Comparison of ENCODE assay signal across 8 mouse cellular contexts in the genomic region with DNA sequence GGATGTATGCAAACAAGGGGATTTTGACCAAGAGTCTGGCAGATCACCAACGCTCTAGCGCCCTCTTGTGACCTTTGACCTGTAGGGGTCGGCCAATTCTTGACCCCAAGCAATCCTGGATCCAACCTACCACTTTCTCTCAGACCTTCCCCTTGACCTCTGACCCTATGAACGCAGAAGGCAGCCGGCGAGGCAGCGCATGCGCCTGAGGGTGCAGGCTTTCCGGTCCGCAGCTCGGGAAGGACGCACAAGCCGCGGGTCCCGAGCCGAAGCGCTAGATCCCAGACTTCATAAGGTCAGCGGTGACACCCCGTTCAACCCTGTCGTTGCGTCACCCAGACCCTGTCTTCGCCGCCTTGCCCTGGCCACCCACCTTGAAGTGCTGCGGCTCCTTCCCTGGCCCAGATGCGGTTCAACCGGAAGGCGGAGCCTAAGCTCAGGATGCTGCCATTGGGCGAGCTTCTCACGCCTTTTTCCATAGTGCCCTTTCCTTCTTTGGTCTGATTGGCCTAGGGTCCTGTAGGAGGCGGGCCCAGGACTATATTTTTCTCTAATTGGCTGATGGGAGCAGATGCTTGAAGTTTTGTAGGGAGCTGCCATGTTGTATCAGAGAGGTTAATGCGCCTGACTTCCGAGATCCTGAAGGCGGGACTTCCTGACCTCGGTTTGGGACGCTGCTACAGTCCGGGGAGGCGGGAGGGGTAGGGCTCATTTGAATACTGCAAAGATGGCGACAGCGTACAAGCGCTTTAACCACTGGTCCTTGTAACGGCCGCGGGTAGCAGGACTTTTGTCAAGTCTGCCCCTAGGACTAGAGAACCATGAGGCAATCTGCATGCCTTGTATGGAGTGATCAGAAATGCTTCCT. TPM values are rescaled to one million over a fixed set of nuclear protein-coding genes. Genes with fewer than 3 reads are reported as not detected.
DNase-seq lines count a peak whose midpoint lies in the region; ATAC-seq and TF ChIP-seq lines count a peak whose summit lies in the region.

A gene (minus strand): TSS at position 438 of the 868 bp plus-strand sequence.

- peak within 1 kb of the TSS; percentile 67; the same call in 1 of the 2 replicates for H3K27ac ChIP-seq in ES-Bruce4 (ENCODE audit: insufficient read depth, low read length)
- peak within 1 kb of the TSS; percentile 48; the same call in 1 of the 2 replicates for H3K27ac ChIP-seq in forebrain, embryonic 13.5 days
- H3K27ac ChIP-seq in liver, postnatal 0 days (ENCODE audit: low read depth) = peak within 1 kb of the TSS; percentile 70
- peak within 1 kb of the TSS; percentile 82 for H3K27ac ChIP-seq in neural tube, embryonic 14.5 days (ENCODE audit: low read depth, low read length)

- intact Hi-C loops in heart, postnatal 10 days (cut with DNase I) = no loop called here

- H3K9ac ChIP-seq in ES-Bruce4 (ENCODE audit: low read depth, poor library complexity, severe bottlenecking) = peak within 1 kb of the TSS; percentile 90
- peak within 1 kb of the TSS; percentile 68 for H3K9ac ChIP-seq in forebrain, embryonic 13.5 days
- peak within 1 kb of the TSS; percentile 52 for H3K9ac ChIP-seq in liver, postnatal 0 days (replicated peaks)
- peak within 1 kb of the TSS; percentile 68 for H3K9ac ChIP-seq in neural tube, embryonic 14.5 days (replicated peaks; ENCODE audit: low read depth, low read length)

- H3K9me3 ChIP-seq in ES-Bruce4 (replicated peaks; ENCODE audit: control insufficient read depth, insufficient read depth, low read length, poor library complexity, severe bottlenecking) = no peaks in the 10 kb centered on the region
- H3K9me3 ChIP-seq in forebrain, embryonic 13.5 days (replicated peaks) = no peaks in the 10 kb centered on the region
- H3K9me3 ChIP-seq in liver, postnatal 0 days (ENCODE audit: low read length) = no peaks in the 10 kb centered on the region
- no peaks in the 10 kb centered on the region for H3K9me3 ChIP-seq in neural tube, embryonic 14.5 days (ENCODE audit: control insufficient read depth, low read length)

- H3K27me3 ChIP-seq in ES-Bruce4 (ENCODE audit: control insufficient read depth, insufficient read depth, low read length, poor library complexity, severe bottlenecking) = no peaks in the 10 kb centered on the region
- no peaks in the 10 kb centered on the region for H3K27me3 ChIP-seq in forebrain, embryonic 13.5 days
- H3K27me3 ChIP-seq in liver, postnatal 0 days (ENCODE audit: insufficient read depth, low read length) = no peaks in the 10 kb centered on the region
- no peaks in the 10 kb centered on the region for H3K27me3 ChIP-seq in neural tube, embryonic 14.5 days (ENCODE audit: control insufficient read depth, insufficient read depth, low read length)

- peak; percentile 95 to 97 for DNase-seq in heart, postnatal 10 days
- DNase-seq in large intestine, adult 2 months (ENCODE audit: low read depth, low spot score) = peak; percentile 99
- DNase-seq in liver, postnatal 0 days = peak; percentile 91
- peak; percentile 86 for DNase-seq in testis, postnatal 10 days (ENCODE audit: low spot score)

- TF ChIP-seq EP300 in ES-Bruce4 (IDR thresholded peaks at IDR 0.05; ENCODE audit: insufficient read depth, low read depth, low read length) = no peak
- no peak for TF ChIP-seq EP300 in liver, postnatal 0 days (IDR thresholded peaks at IDR 0.05; ENCODE audit: low read depth)

- H3K4me1 ChIP-seq in ES-Bruce4 (ENCODE audit: control insufficient read depth, insufficient read depth, low read length) = no peaks in the 10 kb centered on the region
- H3K4me1 ChIP-seq in forebrain, embryonic 13.5 days = peaks cover 19% of the 10 kb centered on the region
- peaks cover 34% of the 10 kb centered on the region for H3K4me1 ChIP-seq in liver, postnatal 0 days (ENCODE audit: insufficient read depth)
- peaks cover 13% of the 10 kb centered on the region for H3K4me1 ChIP-seq in neural tube, embryonic 14.5 days (ENCODE audit: control insufficient read depth, insufficient read depth, low read length)

- peak; percentile 64 for TF ChIP-seq POLR2A in ES-Bruce4 (IDR thresholded peaks at IDR 0.05; ENCODE audit: insufficient read depth, low read length)

- no peaks in the 10 kb centered on the region for H3K36me3 ChIP-seq in ES-Bruce4 (ENCODE audit: control insufficient read depth, insufficient read depth, low read length, poor library complexity, severe bottlenecking)
- peaks cover 37% of the 10 kb centered on the region for H3K36me3 ChIP-seq in forebrain, embryonic 13.5 days (ENCODE audit: poor library complexity, severe bottlenecking)
- peaks cover 18% of the 10 kb centered on the region for H3K36me3 ChIP-seq in liver, postnatal 0 days (replicated peaks; ENCODE audit: insufficient read depth, low read length)
- H3K36me3 ChIP-seq in neural tube, embryonic 14.5 days (ENCODE audit: control insufficient read depth, insufficient read depth, low read length) = peaks cover 13% of the 10 kb centered on the region; the same call in 1 of the 2 replicates

- TF ChIP-seq CTCF in ES-Bruce4 (IDR thresholded peaks at IDR 0.05; ENCODE audit: low read depth, low read length) = peak; percentile 71
- TF ChIP-seq CTCF in liver, postnatal 0 days (IDR thresholded peaks at IDR 0.05; ENCODE audit: low read depth) = peak; percentile 50

- under 1% methylated on average over 43 of the region's 43 CpGs for WGBS in forebrain, embryonic 13.5 days
- under 1% methylated on average over 43 of the region's 43 CpGs for WGBS in large intestine, adult 2 months
- under 1% methylated on average over 43 of the region's 43 CpGs for WGBS in liver, postnatal 0 days (ENCODE audit: insufficient replicate concordance)
- under 1% methylated on average over 43 of the region's 43 CpGs for WGBS in neural tube, embryonic 14.5 days

- peak within 1 kb of the TSS; percentile 75 for H3K4me2 ChIP-seq in forebrain, embryonic 13.5 days
- H3K4me2 ChIP-seq in liver, postnatal 0 days (ENCODE audit: low read depth, low read length) = peak within 1 kb of the TSS; percentile 76
- H3K4me2 ChIP-seq in neural tube, embryonic 14.5 days (ENCODE audit: low read depth, low read length) = peak within 1 kb of the TSS; percentile 79

- H3K4me3 ChIP-seq in ES-Bruce4 (ENCODE audit: low read depth, low read length) = peak within 1 kb of the TSS; percentile 99
- H3K4me3 ChIP-seq in forebrain, embryonic 13.5 days = peak within 1 kb of the TSS; percentile 59
- peak within 1 kb of the TSS; percentile 58 for H3K4me3 ChIP-seq in liver, postnatal 0 days (ENCODE audit: low read depth, low read length)
- peak within 1 kb of the TSS; percentile 68 for H3K4me3 ChIP-seq in neural tube, embryonic 14.5 days (ENCODE audit: low read depth, low read length)

- peak; percentile 97 for ATAC-seq in cerebellum, adult (ENCODE audit: insufficient number of reproducible peaks, low FRiP score, low TSS enrichment)
- peak; percentile 99 for ATAC-seq in forebrain, embryonic 13.5 days
- ATAC-seq in liver, postnatal 0 days = peak; percentile 96
- peak; percentile 99 for ATAC-seq in neural tube, embryonic 14.5 days (ENCODE audit: low read depth)

RNA-seq across cellular contexts. Expression of the gene that starts here (rescaled TPM):
- 91.7 and 112 TPM in 2 replicates for polyA plus RNA-seq in ES-Bruce4 (2011; ENCODE audit: insufficient read depth, insufficient read length, low read depth, missing spikeins)
- polyA plus RNA-seq in forebrain, embryonic 13.5 days (2015; fragmentation: Nextera tagmentation; extraction: Ambion mirVana) = 197 and 208 TPM in 2 replicates
- total RNA-seq in heart, postnatal 10 days (2021) = 100 to 1,000 TPM; 358 to 371 TPM
- polyA plus RNA-seq in large intestine, adult 2 months (2012; rRNA removed) = 417 TPM in 2 replicates
- 165 and 167 TPM in 2 replicates for polyA plus RNA-seq in liver, postnatal 0 days (2015; fragmentation: Nextera tagmentation; extraction: Ambion mirVana)
- 316 and 358 TPM in 2 replicates for polyA plus RNA-seq in neural tube, embryonic 14.5 days (2014; fragmentation: Nextera tagmentation; extraction: Ambion mirVana)

Comparison
In these comparisons a context has a peak if more than half of its experiments do, and no peak if none do; other contexts are left out.
1. Peak in every context shown above with its lines: DNase-seq, ATAC-seq, H3K4me3 ChIP-seq and H3K27ac ChIP-seq.